Mouse (Mus musculus): Measurements from ENCODE around the gene Pomt1. TPM values are rescaled to one million over a fixed set of nuclear protein-coding genes. Genes with fewer than 3 reads are reported as not detected.

Pomt1 gene
- polyA plus RNA-seq (2014; fragmentation: Illumina TruSeq; extraction: RNeasy Lipid Tissue Mini Kit (QIAGEN cat#74804); ENCODE audit: low read depth, low replicate concordance): 14.1 TPM

DNA sequence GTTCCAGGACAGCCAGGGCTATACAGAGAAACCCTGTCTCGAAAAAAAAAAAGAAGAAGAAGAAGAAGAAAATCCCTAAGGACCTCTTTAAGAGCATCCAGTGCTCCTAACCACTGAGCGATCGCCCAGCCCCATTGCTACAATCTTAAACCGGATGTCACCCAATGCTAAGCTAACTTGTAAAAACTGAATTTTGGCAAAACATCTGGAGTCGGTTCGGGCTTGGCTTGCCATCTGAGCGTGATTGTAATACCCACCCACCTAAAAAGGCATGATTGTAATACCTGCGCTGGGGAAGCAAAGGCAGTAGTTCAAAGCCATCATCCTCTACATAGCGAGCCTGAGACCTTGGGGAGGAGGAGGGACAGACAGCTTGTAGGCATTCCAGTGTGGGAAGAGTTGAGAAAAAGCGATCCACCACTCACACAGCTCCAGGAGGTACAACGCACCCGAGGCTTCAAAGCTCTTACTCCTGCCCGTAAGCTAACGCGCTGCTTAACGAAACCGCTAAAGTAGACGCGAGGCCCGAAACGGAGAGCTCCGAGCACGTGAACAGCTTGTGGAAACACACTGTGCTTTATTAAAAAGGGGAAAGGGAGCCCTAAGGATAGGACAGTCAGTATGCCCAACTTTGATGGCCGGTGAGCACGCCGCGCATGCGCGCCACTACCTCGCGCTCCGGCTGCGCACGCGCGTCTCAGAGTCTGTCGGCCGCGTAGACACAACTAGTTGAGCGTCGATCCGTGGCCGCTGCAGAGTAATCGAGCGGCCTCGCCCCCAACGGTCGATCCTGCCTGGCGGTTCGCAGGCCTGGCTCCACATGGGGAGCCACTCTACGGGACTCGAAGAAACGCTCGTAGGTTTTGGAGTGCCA, at the start of gene Pomt1:
Pomt1 (plus strand) TSS at position 705 of the 874 bp plus-strand sequence.

DNA sequence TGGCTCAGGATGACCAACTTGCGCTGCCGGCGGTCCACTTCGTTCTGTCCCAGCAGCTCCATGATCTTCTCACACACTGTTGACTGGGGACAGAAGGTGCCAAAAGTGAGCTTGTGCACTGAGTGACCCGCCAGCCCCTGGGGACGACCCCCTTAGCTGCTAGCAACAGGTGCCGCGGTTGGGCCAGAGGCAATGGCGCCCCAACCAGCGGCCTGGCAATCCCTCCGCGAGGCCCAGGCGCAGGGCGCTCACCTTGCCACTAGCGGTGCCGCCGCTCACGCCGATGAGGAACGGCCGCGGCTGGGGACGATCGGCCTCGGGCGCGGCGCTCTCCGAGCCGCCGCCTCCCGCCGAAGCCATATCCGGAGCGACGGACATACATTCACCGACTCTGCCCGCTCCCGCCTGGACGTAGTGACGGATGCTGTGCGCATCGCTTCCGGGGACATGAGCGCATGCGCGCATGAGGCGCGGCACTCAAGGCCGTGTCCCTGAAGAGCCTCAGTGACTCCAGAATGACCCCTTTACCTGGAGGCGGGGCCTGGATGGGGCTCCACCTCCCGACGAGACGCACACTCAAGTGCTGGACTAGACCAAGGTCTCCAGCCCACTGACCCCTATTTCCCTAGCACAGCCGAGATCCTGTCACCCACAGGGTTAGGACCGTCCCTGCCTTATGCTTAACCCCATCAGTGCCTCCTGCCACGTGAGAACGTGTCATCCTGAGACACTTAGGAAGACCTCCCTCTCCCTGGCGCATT, 23.4 kb downstream of the Pomt1 start, which contains the start of gene Uck1:
Uck1 (minus strand) TSS at position 503 of the 761 bp plus-strand sequence.

DNA sequence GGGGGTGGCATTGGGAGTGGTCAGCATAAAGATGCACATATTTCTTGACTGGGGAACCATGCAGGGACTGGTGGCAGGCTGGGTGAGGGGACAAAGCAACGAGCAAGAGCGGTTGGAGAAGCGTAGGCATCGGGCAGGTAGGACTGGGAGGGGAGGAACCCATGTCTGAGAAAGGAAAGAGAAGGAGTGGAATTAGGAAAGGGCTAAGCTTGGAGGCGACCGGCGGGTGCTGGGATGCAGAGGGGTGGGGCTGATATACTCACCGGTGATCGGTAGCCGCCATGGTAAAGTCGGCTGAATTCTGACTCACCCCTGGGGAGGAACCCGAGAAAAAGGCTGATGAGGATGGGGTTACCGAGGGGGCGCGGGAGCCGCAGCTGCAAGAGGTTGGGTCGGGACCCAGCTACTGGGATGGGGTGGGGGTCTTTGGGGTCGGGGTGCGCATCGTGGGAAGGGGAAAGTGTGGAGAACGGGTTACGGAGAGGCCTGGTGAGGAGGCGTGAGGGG, 51.0 kb downstream of the Pomt1 start, which contains the start of gene Golga2:
Golga2 (plus strand) TSS at position 51 of the 507 bp plus-strand sequence.

DNA sequence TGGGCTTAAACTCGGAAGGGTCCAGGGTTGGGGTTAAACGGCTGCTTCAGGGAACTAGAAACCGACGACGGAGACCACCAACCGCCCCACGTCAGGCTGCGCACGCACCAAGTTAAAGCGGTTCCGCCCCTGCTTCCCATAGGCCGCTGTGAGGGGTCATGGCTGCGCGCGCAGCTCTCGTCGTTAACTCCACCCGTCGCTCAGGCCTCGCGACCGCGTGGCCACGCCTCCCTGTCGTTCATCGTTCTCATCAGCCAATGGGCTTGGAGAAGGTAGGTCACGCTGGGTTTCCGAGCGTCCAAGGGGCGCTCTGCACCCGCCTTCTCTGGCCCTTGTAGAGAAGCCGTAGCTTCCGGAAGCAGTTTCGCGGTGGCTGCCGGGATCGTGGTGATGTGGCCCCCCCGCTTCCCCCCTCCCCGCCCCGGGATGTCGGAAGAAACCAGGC, 51.6 kb downstream of the Pomt1 start, which contains the start of gene Swi5:
Swi5 (minus strand) TSS at position 153 of the 445 bp plus-strand sequence.

Other genes with a start within 250 kb of the Pomt1 start
- gene Fam78a, start 151.7 kb upstream of the Pomt1 start, polyA plus RNA-seq (2014; fragmentation: Illumina TruSeq; extraction: RNeasy Lipid Tissue Mini Kit (QIAGEN cat#74804); ENCODE audit: low read depth, low replicate concordance): 17.0 TPM
- 35.4 TPM for gene Plpp7, start 141.1 kb upstream of the Pomt1 start, polyA plus RNA-seq (2014; fragmentation: Illumina TruSeq; extraction: RNeasy Lipid Tissue Mini Kit (QIAGEN cat#74804); ENCODE audit: low read depth, low replicate concordance)
- 48.3 TPM for gene Prrc2b, start 85.5 kb upstream of the Pomt1 start, polyA plus RNA-seq (2014; fragmentation: Illumina TruSeq; extraction: RNeasy Lipid Tissue Mini Kit (QIAGEN cat#74804); ENCODE audit: low read depth, low replicate concordance)
- gene Uck1, start 23.6 kb downstream of the Pomt1 start, polyA plus RNA-seq (2014; fragmentation: Illumina TruSeq; extraction: RNeasy Lipid Tissue Mini Kit (QIAGEN cat#74804); ENCODE audit: low read depth, low replicate concordance): 30.1 TPM
- gene Golga2, start 50.8 kb downstream of the Pomt1 start, polyA plus RNA-seq (2014; fragmentation: Illumina TruSeq; extraction: RNeasy Lipid Tissue Mini Kit (QIAGEN cat#74804); ENCODE audit: low read depth, low replicate concordance): 65.1 TPM
- 396 TPM for gene Swi5, start 51.5 kb downstream of the Pomt1 start, polyA plus RNA-seq (2014; fragmentation: Illumina TruSeq; extraction: RNeasy Lipid Tissue Mini Kit (QIAGEN cat#74804); ENCODE audit: low read depth, low replicate concordance)
- gene Ciz1, start 115.7 kb downstream of the Pomt1 start, polyA plus RNA-seq (2014; fragmentation: Illumina TruSeq; extraction: RNeasy Lipid Tissue Mini Kit (QIAGEN cat#74804); ENCODE audit: low read depth, low replicate concordance): 53.9 TPM
- 7.4 TPM for gene Dnm1, start 116.7 kb downstream of the Pomt1 start, polyA plus RNA-seq (2014; fragmentation: Illumina TruSeq; extraction: RNeasy Lipid Tissue Mini Kit (QIAGEN cat#74804); ENCODE audit: low read depth, low replicate concordance)
- gene 1110008P14Rik, start 145.3 kb downstream of the Pomt1 start, polyA plus RNA-seq (2014; fragmentation: Illumina TruSeq; extraction: RNeasy Lipid Tissue Mini Kit (QIAGEN cat#74804); ENCODE audit: low read depth, low replicate concordance): 56.1 TPM
- gene Lcn2, start 151.7 kb downstream of the Pomt1 start, polyA plus RNA-seq (2014; fragmentation: Illumina TruSeq; extraction: RNeasy Lipid Tissue Mini Kit (QIAGEN cat#74804); ENCODE audit: low read depth, low replicate concordance): 9.4 TPM
- gene Ptges2, start 159.3 kb downstream of the Pomt1 start, polyA plus RNA-seq (2014; fragmentation: Illumina TruSeq; extraction: RNeasy Lipid Tissue Mini Kit (QIAGEN cat#74804); ENCODE audit: low read depth, low replicate concordance): 75.8 TPM
- gene Naif1, start 213.9 kb downstream of the Pomt1 start, polyA plus RNA-seq (2014; fragmentation: Illumina TruSeq; extraction: RNeasy Lipid Tissue Mini Kit (QIAGEN cat#74804); ENCODE audit: low read depth, low replicate concordance): 2.4 TPM
- 7.5 TPM for gene Slc25a25, start 214.9 kb downstream of the Pomt1 start, polyA plus RNA-seq (2014; fragmentation: Illumina TruSeq; extraction: RNeasy Lipid Tissue Mini Kit (QIAGEN cat#74804); ENCODE audit: low read depth, low replicate concordance)